Mouse (Mus musculus): Measurements from ENCODE around the gene 0610010K14Rik. TPM values are rescaled to one million over a fixed set of nuclear protein-coding genes. Genes with fewer than 3 reads are reported as not detected.

The 0610010K14Rik gene
- polyA plus RNA-seq, 1 experiment = 108 TPM

DNA sequence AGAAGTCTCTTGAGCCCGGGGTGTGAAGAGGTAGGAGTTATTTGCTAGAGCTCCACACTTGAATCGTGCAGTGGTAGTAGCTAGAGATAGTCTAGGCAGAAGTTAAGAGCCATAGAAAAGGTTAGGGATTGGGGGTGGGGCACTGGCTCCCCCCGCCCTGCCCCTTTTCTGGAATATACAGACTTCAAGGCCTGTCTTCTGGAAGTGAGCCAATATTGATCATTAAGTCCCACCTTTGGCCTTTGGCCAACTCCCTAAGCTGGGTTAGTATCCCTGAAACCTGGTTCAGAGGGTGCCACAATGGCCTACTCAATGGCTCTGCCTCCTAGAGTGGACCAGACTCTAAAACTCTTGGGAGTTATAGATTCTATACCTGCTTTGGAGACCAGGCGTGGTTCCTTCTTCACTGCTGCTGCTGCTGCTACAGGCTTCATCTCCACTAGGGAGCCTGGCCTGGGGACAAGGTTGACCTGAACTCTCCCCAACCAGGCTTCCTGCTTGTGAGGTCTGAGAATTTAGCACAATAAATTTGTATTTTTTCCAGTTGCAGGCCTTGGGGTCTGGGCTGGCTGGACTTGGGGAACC lies 10.0 kb downstream of the 0610010K14Rik start:
- H3K27me3 ChIP-seq (ENCODE audit: control insufficient read depth, insufficient read depth, low read length, poor library complexity, severe bottlenecking) = no peaks in the 10 kb centered on the region
- peaks cover 3% of the 10 kb centered on the region for H3K4me1 ChIP-seq (ENCODE audit: control insufficient read depth, insufficient read depth, low read length)

DNA sequence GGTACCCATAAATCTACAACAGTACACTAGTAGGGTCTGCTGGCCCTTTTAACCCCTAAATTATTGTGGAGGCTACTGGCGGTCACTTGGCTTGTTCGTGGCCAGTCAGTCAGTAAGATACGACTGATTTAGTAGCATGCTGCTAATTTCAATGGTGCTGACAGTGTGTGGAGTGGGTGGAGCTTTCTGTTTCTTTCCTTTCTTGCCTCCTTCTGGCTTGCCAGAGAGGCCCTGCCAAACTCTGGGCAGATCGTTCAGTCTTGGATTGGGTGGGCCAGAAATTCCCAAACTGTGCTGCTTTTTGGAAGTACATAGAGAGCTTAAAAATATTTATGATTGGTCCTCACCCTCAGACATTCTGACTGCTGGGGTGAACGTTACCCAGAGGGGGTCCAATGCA lies 10.6 kb downstream of the 0610010K14Rik start:
- Histone ChIP-seq H3K9me3 (replicated peaks; ENCODE audit: control insufficient read depth, insufficient read depth, low read length, poor library complexity, severe bottlenecking) (no peaks in the 10 kb centered on the region), H3K36me3 (ENCODE audit: control insufficient read depth, insufficient read depth, low read length, poor library complexity, severe bottlenecking) (0 out of 2 replicates have a peak, but pooled peaks cover 3% of the 10 kb centered on the region), H3K27ac (ENCODE audit: insufficient read depth, low read length) (no peak overlapping the region), H3K27me3 (ENCODE audit: control insufficient read depth, insufficient read depth, low read length, poor library complexity, severe bottlenecking) (no peaks in the 10 kb centered on the region), H3K4me1 (ENCODE audit: control insufficient read depth, insufficient read depth, low read length) (peaks cover 5% of the 10 kb centered on the region), H3K4me3 (ENCODE audit: low read depth, low read length) (no peak overlapping the region), H3K9ac (ENCODE audit: low read depth, poor library complexity, severe bottlenecking) (no peak overlapping the region)
- TF ChIP-seq POLR2A (IDR thresholded peaks at IDR 0.05; ENCODE audit: insufficient read depth, low read length) = no peak
- no peak for TF ChIP-seq CTCF (IDR thresholded peaks at IDR 0.05; ENCODE audit: low read depth, low read length)
- no peak for TF ChIP-seq EP300 (IDR thresholded peaks at IDR 0.05; ENCODE audit: insufficient read depth, low read depth, low read length)

More for the DNA sequence above, 10.0 kb downstream of the 0610010K14Rik start:
- Histone ChIP-seq H3K36me3 (ENCODE audit: control insufficient read depth, insufficient read depth, low read length, poor library complexity, severe bottlenecking) (0 out of 2 replicates have a peak, but pooled peaks cover 3% of the 10 kb centered on the region), H3K27ac (ENCODE audit: insufficient read depth, low read length) (no peak overlapping the region), H3K9me3 (replicated peaks; ENCODE audit: control insufficient read depth, insufficient read depth, low read length, poor library complexity, severe bottlenecking) (no peaks in the 10 kb centered on the region), H3K9ac (ENCODE audit: low read depth, poor library complexity, severe bottlenecking) (no peak overlapping the region), H3K4me3 (ENCODE audit: low read depth, low read length) (no peak overlapping the region)
- TF ChIP-seq POLR2A (IDR thresholded peaks at IDR 0.05; ENCODE audit: insufficient read depth, low read length) = no peak
- TF ChIP-seq CTCF (IDR thresholded peaks at IDR 0.05; ENCODE audit: low read depth, low read length) = no peak
- no peak for TF ChIP-seq EP300 (IDR thresholded peaks at IDR 0.05; ENCODE audit: insufficient read depth, low read depth, low read length)

DNA sequence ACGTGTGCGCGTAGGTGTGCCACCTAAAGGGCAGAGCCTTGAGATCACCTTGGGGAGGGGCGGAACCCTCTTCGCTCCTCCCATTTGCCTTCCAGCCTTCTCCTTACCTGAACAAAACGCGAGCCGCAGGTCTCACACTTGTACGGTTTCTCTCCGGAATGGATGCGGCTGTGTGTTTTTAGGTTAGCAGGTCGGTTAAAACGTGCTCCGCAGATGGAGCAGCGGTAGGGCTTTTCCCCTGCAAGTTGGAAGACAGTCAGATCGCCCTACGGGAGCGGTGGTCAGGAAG lies 11.2 kb downstream of the 0610010K14Rik start:
- no peak overlapping the region for H3K9ac ChIP-seq (ENCODE audit: low read depth, poor library complexity, severe bottlenecking)
- H3K4me3 ChIP-seq (ENCODE audit: low read depth, low read length) = peak overlapping the region; percentile 52
- peaks cover 5% of the 10 kb centered on the region for H3K4me1 ChIP-seq (ENCODE audit: control insufficient read depth, insufficient read depth, low read length)
- no peak overlapping the region for H3K27ac ChIP-seq (ENCODE audit: insufficient read depth, low read length)
- H3K27me3 ChIP-seq (ENCODE audit: control insufficient read depth, insufficient read depth, low read length, poor library complexity, severe bottlenecking) = no peaks in the 10 kb centered on the region
- H3K9me3 ChIP-seq (replicated peaks; ENCODE audit: control insufficient read depth, insufficient read depth, low read length, poor library complexity, severe bottlenecking) = no peaks in the 10 kb centered on the region
- H3K36me3 ChIP-seq (ENCODE audit: control insufficient read depth, insufficient read depth, low read length, poor library complexity, severe bottlenecking) = 0 out of 2 replicates have a peak, but pooled peaks cover 3% of the 10 kb centered on the region
- TF ChIP-seq POLR2A (IDR thresholded peaks at IDR 0.05; ENCODE audit: insufficient read depth, low read length) = no peak
- TF ChIP-seq CTCF (IDR thresholded peaks at IDR 0.05; ENCODE audit: low read depth, low read length) = no peak
- TF ChIP-seq EP300 (IDR thresholded peaks at IDR 0.05; ENCODE audit: insufficient read depth, low read depth, low read length) = 0 out of 2 replicates have a peak, but pooled peaks have one; percentile 23

DNA sequence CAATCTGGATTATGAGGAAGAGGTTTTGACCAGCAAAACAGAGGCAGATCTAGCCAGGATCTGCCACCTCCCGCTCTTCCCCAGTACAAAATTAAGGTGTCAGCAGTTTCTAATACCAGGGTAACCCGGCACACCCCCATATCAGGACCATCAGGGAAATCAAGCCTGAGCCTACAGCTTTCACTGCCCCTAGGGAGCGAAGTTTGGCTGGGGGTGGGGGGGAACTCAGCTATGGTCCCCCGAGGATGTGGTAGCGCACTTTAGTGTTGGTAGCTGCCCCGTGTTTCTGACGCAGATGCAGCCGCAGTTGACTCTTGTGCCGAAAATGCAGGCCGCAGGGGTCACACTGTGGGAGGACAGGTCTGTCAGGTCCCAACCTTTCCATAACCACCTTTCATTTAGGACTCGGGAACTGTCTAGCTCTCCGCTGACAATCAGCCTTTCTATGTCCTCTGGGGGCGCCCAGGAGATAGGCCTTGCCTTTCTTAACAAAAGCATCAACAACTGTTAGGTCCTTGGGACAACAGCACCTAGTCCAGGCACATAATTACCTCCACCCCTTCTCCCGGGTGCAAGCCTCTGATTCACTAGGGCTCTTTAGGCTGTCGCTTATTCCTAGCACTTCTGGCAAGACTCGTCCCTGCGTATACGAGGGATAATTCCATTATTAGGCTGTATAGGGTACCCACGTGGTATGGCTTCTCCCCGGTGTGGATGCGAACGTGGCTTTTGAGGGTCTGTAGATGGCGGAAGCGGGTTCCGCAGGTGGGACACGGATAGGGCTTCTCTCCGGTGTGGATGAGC lies 11.7 kb downstream of the 0610010K14Rik start:
- Histone ChIP-seq H3K4me1 (ENCODE audit: control insufficient read depth, insufficient read depth, low read length) (peaks cover 5% of the 10 kb centered on the region), H3K27ac (ENCODE audit: insufficient read depth, low read length) (no peak overlapping the region), H3K4me3 (ENCODE audit: low read depth, low read length) (peak overlapping the region; percentile 52), H3K36me3 (ENCODE audit: control insufficient read depth, insufficient read depth, low read length, poor library complexity, severe bottlenecking) (0 out of 2 replicates have a peak, but pooled peaks cover 3% of the 10 kb centered on the region), H3K27me3 (ENCODE audit: control insufficient read depth, insufficient read depth, low read length, poor library complexity, severe bottlenecking) (no peaks in the 10 kb centered on the region), H3K9ac (ENCODE audit: low read depth, poor library complexity, severe bottlenecking) (no peak overlapping the region), H3K9me3 (replicated peaks; ENCODE audit: control insufficient read depth, insufficient read depth, low read length, poor library complexity, severe bottlenecking) (no peaks in the 10 kb centered on the region)
- TF ChIP-seq EP300 (IDR thresholded peaks at IDR 0.05; ENCODE audit: insufficient read depth, low read depth, low read length) = no peak

DNA sequence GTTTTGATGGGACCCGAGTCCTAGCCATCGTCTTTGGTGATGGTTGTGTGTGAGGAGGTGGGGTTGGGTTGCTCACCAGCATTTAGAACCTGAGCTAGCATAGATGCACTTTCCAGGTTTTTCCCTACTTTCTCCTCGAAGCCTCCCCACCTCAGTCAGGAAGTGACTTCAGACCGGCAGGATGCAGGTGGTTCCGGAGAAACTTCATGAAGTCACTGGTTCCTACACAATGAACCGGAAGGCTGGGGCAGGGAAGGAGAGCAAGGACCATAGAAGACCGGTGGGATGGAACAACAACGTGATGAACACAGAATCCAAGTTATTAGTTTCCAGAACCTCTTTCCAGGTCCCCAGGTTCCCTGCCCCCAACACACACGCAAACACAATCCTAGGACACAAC lies 14.0 kb downstream of the 0610010K14Rik start:
- Histone ChIP-seq H3K4me3 (ENCODE audit: low read depth, low read length) (no peak overlapping the region), H3K4me1 (ENCODE audit: control insufficient read depth, insufficient read depth, low read length) (peaks cover 5% of the 10 kb centered on the region), H3K27ac (ENCODE audit: insufficient read depth, low read length) (no peak overlapping the region), H3K9me3 (replicated peaks; ENCODE audit: control insufficient read depth, insufficient read depth, low read length, poor library complexity, severe bottlenecking) (no peaks in the 10 kb centered on the region), H3K36me3 (ENCODE audit: control insufficient read depth, insufficient read depth, low read length, poor library complexity, severe bottlenecking) (0 out of 2 replicates have a peak, but pooled peaks cover 3% of the 10 kb centered on the region), H3K27me3 (ENCODE audit: control insufficient read depth, insufficient read depth, low read length, poor library complexity, severe bottlenecking) (no peaks in the 10 kb centered on the region), H3K9ac (ENCODE audit: low read depth, poor library complexity, severe bottlenecking) (no peak overlapping the region)
- TF ChIP-seq EP300 (IDR thresholded peaks at IDR 0.05; ENCODE audit: insufficient read depth, low read depth, low read length) (no peak), CTCF (IDR thresholded peaks at IDR 0.05; ENCODE audit: low read depth, low read length) (no peak), POLR2A (IDR thresholded peaks at IDR 0.05; ENCODE audit: insufficient read depth, low read length) (no peak)

Data from ES-Bruce4 (cell line).